Mouse (Mus musculus): ENCODE measurements around the gene Jmjd8. TPM values are rescaled to one million over a fixed set of nuclear protein-coding genes. Genes with fewer than 3 reads are reported as not detected.
A peak's percentile ranks its signal among the peaks of the same experiment; 100 is the strongest.

Gene Jmjd8
- polyA plus RNA-seq, 1 experiment from 2014 or later, result 70.7 TPM

DNA sequence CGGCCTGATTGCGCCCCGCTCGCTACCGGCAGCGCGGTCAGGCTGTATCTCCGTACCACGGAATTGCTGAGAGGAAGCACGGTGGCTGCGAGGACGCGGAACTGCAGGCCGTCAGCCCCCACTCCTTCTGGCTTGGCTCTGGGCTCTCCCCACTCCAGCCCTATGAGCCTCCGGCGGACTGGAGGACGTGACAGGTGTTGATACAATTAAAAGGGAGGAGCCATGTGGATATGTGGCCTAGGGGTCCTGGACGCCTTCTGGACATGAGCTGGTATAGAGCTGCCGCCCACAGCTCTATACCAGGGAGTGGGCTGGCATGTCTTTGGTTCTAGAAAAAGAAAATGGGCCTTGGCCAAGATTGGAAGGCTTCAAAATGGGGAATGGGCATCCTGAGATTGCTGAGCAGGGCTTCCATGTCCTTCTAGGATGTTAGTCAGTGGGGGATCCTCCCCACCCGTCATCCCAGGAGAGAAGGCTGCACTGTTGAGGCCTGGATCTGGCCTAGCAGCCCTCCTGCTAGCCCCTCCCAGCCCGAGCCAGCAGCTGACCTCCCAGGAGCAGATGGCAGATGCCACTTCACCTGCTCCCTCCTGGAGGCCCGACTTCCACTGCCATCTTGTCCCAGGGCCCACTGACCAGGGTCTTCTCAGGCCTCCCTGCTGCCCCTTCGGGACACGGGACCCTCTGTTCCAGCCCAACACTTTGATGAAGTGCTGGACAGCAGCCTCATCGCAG, 18.9 kb upstream of the Jmjd8 start:
- Histone ChIP-seq H3K27ac (replicated peaks) (peak overlapping the region; percentile 98), H3K4me3 (peak overlapping the region; percentile 85), H3K27me3 (peaks cover 19% of the 10 kb centered on the region), H3K36me3 (no peaks in the 10 kb centered on the region), H3K4me2 (replicated peaks) (peak overlapping the region; percentile 79), H3K4me1 (peaks cover 39% of the 10 kb centered on the region), H3K9me3 (no peaks in the 10 kb centered on the region), H3K9ac (replicated peaks) (peak overlapping the region; percentile 96)
- peak; percentile 76 for ATAC-seq (ENCODE audit: low FRiP score, low read depth)
- 8% methylated on average over 25 of the region's 25 CpGs for WGBS

DNA sequence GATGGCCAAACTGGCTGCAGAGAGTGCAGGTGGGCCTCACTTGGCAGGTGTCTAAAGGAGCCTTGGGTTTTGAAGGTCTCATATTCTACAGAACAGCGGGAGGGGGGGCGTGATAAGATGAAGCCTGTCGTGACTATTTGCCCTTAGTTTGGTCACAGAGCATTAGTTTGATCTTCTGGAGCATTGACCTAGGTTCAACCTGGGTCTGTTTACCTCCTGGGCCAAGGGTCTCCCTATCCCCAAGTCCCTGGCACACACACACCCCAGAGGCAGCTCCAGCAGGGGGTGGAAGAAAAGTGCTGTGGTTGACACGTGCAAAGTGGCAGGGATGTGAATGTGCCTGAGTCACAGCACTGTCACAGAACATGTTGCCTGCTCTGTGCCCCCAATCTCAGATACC, 17.8 kb upstream of the Jmjd8 start:
- H3K27ac ChIP-seq (replicated peaks), result no peak overlapping the region
- WGBS, result 75% methylated on average over 4 of the region's 4 CpGs
- H3K9me3 ChIP-seq, result no peaks in the 10 kb centered on the region
- H3K4me1 ChIP-seq, result peaks cover 39% of the 10 kb centered on the region
- H3K4me2 ChIP-seq (replicated peaks), result peak overlapping the region; percentile 79
- H3K27me3 ChIP-seq, result peaks cover 19% of the 10 kb centered on the region
- no peaks in the 10 kb centered on the region for H3K36me3 ChIP-seq
- ATAC-seq (ENCODE audit: low FRiP score, low read depth), result no peak
- peak overlapping the region; percentile 85; the same call in 1 of the 2 replicates for H3K4me3 ChIP-seq
- H3K9ac ChIP-seq (replicated peaks), result peak overlapping the region; percentile 96; the same call in 1 of the 2 replicates

DNA sequence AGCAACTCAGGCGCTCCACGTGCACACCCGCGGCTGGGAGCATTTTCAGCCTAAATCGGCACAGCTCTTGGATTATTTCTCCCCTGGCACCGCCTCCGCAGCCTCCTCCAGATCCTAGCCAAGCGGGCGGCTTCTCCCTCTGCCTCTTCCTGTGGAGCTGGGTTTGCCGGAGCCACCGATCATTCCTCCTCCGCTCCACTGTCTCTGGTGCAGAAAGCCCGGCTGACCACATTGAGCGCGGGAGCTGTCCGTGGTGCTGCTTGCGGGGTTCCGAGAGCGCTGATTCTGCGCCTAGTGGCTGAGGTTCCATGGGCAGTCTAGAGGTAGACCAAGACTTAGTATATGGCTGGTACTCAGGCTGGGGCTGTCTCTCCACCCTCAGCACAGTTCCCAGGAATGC, 15.2 kb upstream of the Jmjd8 start:
- H3K4me3 ChIP-seq, result 0 out of 2 replicates have a peak overlapping the region, but pooled peaks have one; percentile 7
- peak overlapping the region; percentile 35 for H3K4me2 ChIP-seq (replicated peaks)
- ATAC-seq (ENCODE audit: low FRiP score, low read depth), result no peak
- H3K9ac ChIP-seq (replicated peaks), result 0 out of 2 replicates have a peak overlapping the region, but pooled peaks have one; percentile 4
- H3K9me3 ChIP-seq, result no peaks in the 10 kb centered on the region
- WGBS, result 4% methylated on average over 20 of the region's 20 CpGs
- peaks cover 31% of the 10 kb centered on the region for H3K27me3 ChIP-seq
- H3K4me1 ChIP-seq, result peaks cover 32% of the 10 kb centered on the region
- no peak overlapping the region for H3K27ac ChIP-seq (replicated peaks)
- H3K36me3 ChIP-seq, result peaks cover 20% of the 10 kb centered on the region

DNA sequence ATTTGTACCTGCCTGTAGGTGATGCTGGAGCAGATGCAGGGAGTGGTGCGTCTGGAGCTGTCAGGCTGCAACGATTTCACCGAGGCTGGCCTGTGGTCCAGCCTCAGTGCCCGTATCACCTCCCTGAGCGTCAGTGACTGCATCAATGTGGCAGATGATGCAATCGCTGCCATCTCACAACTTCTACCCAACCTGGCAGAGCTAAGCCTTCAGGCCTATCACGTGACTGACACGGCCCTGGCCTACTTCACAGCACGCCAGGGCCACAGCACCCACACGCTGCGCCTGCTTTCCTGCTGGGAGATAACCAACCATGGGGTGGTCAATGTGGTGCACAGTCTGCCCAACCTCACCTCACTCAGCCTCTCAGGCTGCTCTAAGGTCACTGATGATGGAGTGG, 11.0 kb upstream of the Jmjd8 start:
- Histone ChIP-seq H3K36me3 (peaks cover 20% of the 10 kb centered on the region), H3K9ac (replicated peaks) (no peak overlapping the region), H3K4me2 (replicated peaks) (no peak overlapping the region), H3K27me3 (peaks cover 49% of the 10 kb centered on the region), H3K4me1 (peaks cover 20% of the 10 kb centered on the region), H3K9me3 (no peaks in the 10 kb centered on the region), H3K27ac (replicated peaks) (no peak overlapping the region), H3K4me3 (no peak overlapping the region)
- WGBS, result 86% methylated on average over 11 of the region's 11 CpGs
- no peak for ATAC-seq (ENCODE audit: low FRiP score, low read depth)

DNA sequence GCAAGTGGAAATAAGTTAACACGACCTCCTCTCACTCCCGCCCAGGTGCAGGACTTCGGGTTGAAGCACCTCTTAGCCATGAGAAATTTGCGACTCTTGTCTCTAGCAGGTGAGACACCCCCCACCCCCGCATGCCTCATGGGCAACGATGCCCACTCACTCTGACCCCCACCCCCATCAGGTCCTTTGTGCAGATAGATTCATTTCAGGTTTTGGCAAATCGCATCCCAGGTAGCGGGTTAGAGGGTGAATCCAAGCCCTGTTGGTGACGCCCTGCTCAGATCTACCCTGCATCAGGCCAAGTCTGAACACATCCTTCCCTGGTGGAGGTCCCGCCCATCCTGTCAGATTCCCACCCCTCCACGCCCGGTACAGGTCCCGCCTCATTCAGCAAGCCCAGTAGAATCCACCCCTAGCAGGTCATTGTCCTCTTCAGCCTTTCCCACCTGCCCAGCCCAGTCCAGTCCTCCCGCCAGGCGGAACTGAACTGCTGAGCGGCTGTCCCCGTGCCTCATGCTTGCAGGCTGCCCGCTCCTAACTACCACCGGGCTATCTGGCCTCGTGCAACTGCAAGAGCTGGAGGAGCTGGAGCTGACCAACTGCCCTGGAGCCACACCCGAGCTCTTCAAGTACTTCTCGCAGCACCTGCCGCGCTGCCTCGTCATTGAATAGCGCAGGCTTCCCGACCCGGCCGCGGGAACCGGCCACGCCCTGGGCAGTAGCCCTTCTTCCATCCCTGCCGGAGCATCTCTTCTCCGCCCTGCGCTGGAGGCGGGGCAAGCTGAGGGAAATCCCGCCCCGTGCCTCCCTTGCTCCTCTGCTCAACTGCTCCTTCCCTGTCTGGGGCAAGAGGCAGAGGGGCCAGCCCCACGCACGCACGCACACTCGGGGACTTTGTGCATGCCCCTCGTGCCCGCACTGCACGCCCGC, 9.6 kb upstream of the Jmjd8 start:
- H3K27ac ChIP-seq (replicated peaks), result no peak overlapping the region
- ATAC-seq (ENCODE audit: low FRiP score, low read depth), result no peak
- H3K4me1 ChIP-seq, result peaks cover 18% of the 10 kb centered on the region
- H3K36me3 ChIP-seq, result peaks cover 20% of the 10 kb centered on the region
- H3K4me3 ChIP-seq, result peak overlapping the region; percentile 7; the same call in 1 of the 2 replicates
- peak overlapping the region; percentile 42; the same call in 1 of the 2 replicates for H3K9ac ChIP-seq (replicated peaks)
- no peaks in the 10 kb centered on the region for H3K9me3 ChIP-seq
- peaks cover 41% of the 10 kb centered on the region for H3K27me3 ChIP-seq
- peak overlapping the region; percentile 35 for H3K4me2 ChIP-seq (replicated peaks)
- WGBS, result 6% methylated on average over 46 of the region's 46 CpGs

DNA sequence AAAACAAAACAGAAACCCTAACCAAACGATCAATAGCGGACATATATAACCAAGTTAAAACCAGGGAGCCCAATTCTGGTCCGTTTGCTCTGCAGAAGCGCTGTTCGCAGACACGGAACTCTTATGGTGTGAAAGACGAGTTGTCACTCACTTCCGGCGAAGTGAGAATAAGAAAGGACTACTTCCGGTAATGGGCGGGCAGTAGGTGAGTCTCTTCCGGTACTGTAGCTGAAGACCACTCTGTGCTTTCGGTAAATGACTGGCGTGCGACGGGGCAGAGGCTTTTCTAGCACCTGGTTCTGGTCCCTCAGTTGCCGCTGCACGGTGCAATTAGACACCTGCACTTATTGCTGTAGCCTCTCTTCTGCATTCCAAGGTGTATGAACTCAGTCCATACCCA, 5.2 kb upstream of the Jmjd8 start, which contains the start of gene Wdr24:
Gene Wdr24 (plus strand): TSS at position 176 of the 400 bp plus-strand sequence.
- Histone ChIP-seq H3K9ac (replicated peaks) (peak within 1 kb of the TSS; percentile 75), H3K27ac (replicated peaks) (peak within 1 kb of the TSS; percentile 43; the same call in 1 of the 2 replicates), H3K9me3 (no peaks in the 10 kb centered on the region), H3K27me3 (peaks cover 30% of the 10 kb centered on the region), H3K4me2 (replicated peaks) (peak within 1 kb of the TSS; percentile 95), H3K4me1 (peaks cover 41% of the 10 kb centered on the region), H3K4me3 (peak within 1 kb of the TSS; percentile 60), H3K36me3 (peaks cover 24% of the 10 kb centered on the region)
- ATAC-seq (ENCODE audit: low FRiP score, low read depth), result peak; percentile 57
- under 1% methylated on average over 18 of the region's 18 CpGs for WGBS

DNA sequence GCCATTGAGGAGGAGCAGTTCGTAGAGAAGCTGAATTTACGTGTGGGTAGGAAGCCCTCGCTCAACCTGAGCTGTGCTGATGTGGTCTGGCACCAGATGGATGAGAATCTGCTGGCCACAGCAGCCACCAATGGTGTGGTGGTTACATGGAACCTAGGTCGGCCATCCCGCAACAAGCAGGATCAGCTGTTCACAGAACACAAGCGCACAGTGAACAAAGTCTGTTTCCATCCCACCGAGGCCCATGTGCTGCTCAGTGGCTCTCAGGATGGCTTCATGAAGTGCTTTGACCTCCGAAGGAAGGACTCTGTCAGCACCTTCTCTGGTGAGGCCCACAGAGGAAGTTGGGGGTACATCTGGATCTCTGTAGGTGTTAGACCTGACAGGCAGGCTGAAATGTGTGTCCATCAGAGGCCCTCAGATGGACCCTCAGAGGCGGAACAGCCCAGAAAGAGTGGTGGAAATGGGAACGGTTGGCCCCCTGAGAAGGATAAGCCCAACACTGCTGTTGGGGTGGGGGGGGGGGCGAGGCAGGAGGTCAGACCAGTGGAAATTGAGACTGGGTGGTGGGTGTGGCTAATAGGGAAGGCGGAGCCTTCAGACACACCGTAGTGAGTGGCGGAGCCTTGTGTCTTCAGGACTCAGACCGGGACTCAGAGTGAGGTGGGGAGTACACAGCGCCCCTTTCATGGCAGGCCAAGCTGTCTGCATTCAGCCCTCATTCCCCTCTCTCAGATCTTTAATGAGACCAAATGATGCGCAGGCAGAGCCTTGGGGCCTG, 4.1 kb upstream of the Jmjd8 start:
- Histone ChIP-seq H3K4me2 (replicated peaks) (peak overlapping the region; percentile 95), H3K4me3 (peak overlapping the region; percentile 60), H3K27me3 (peaks cover 19% of the 10 kb centered on the region), H3K27ac (replicated peaks) (no peak overlapping the region), H3K4me1 (peaks cover 39% of the 10 kb centered on the region), H3K9me3 (no peaks in the 10 kb centered on the region), H3K36me3 (peaks cover 24% of the 10 kb centered on the region), H3K9ac (replicated peaks) (peak overlapping the region; percentile 75; the same call in 1 of the 2 replicates)
- WGBS, result 76% methylated on average over 17 of the region's 17 CpGs
- no peak for ATAC-seq (ENCODE audit: low FRiP score, low read depth)

DNA sequence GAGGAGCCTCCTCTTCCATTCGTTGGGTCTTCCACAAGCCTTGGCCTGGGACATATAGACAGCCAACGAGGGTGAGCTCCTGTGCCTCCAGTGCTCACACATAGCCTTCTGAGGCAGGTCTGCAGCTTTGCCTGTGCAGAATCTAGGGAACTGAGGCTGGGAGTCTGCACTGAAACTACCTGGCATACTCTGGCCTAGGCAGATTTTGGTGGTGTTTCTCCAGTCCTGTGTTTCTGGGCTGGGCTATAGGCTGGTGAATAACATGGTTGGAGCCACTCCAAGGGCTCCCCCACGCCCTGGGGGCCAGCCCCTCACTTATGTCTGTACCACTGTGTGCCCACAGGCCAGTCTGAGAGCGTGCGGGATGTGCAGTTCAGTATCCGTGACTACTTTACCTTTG, 3.4 kb upstream of the Jmjd8 start:
- Histone ChIP-seq H3K9me3 (no peaks in the 10 kb centered on the region), H3K27ac (replicated peaks) (no peak overlapping the region), H3K9ac (replicated peaks) (peak overlapping the region; percentile 33), H3K27me3 (peaks cover 11% of the 10 kb centered on the region), H3K4me2 (replicated peaks) (peak overlapping the region; percentile 95; the same call in 1 of the 2 replicates), H3K36me3 (peaks cover 32% of the 10 kb centered on the region), H3K4me3 (no peak overlapping the region), H3K4me1 (peaks cover 46% of the 10 kb centered on the region)
- 89% methylated on average over 6 of the region's 6 CpGs for WGBS
- ATAC-seq (ENCODE audit: low FRiP score, low read depth), result no peak

DNA sequence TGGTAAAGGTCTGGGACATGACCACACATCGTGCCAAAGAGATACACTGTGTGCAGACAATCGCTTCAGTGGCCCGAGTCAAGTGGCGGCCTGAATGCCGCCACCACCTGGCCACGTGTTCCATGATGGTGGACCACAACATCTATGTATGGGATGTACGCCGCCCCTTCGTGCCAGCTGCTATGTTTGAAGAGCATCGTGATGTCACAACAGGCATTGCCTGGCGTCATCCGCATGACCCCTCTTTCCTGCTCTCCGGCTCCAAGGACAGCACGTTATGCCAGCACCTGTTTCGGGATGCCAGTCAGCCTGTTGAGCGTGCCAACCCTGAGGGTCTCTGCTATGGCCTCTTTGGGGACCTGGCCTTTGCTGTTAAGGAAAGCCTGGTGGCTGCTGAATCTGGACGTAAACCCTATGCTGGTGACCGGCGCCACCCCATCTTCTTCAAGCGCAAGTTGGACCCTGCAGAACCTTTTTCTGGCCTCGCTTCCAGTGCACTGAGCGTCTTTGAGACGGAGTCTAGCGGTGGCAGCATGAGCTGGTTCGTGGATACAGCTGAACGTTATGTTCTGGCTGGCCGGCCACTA, 2.6 kb upstream of the Jmjd8 start:
- no peak overlapping the region for H3K4me2 ChIP-seq (replicated peaks)
- 96% methylated on average over 27 of the region's 27 CpGs for WGBS
- no peak overlapping the region for H3K27ac ChIP-seq (replicated peaks)
- peaks cover 5% of the 10 kb centered on the region; the same call in 1 of the 2 replicates for H3K27me3 ChIP-seq
- H3K4me3 ChIP-seq, result no peak overlapping the region
- no peak for ATAC-seq (ENCODE audit: low FRiP score, low read depth)
- no peaks in the 10 kb centered on the region for H3K9me3 ChIP-seq
- peaks cover 40% of the 10 kb centered on the region for H3K36me3 ChIP-seq
- peaks cover 53% of the 10 kb centered on the region for H3K4me1 ChIP-seq
- no peak overlapping the region for H3K9ac ChIP-seq (replicated peaks)

DNA sequence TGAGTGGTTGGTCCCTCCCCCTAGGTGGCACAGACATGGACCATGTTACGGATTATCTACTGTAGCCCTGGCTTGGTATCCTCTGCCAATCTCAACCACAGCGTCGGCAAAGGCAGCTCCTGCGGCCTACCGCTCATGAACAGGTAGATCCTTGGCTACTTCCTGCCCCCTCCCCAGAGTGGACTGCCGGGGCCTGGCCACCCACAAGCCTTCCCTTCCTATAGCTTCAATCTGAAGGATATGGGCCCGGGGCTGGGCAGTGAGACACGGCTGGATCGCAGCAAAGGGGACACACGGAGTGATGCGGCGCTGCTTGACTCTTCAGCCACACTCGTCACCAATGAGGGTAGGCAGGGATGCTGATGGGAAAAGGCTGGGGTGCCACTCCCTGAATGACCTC, 1.7 kb upstream of the Jmjd8 start:
- ATAC-seq (ENCODE audit: low FRiP score, low read depth), result no peak
- Histone ChIP-seq H3K27me3 (peaks cover 5% of the 10 kb centered on the region; the same call in 1 of the 2 replicates), H3K27ac (replicated peaks) (no peak overlapping the region), H3K4me1 (peaks cover 63% of the 10 kb centered on the region), H3K9ac (replicated peaks) (no peak overlapping the region), H3K4me3 (no peak overlapping the region), H3K9me3 (no peaks in the 10 kb centered on the region), H3K4me2 (replicated peaks) (no peak overlapping the region), H3K36me3 (peaks cover 46% of the 10 kb centered on the region)
- WGBS, result 96% methylated on average over 13 of the region's 13 CpGs

Data from midbrain, embryonic 12.5 days (tissue).